23 mouse cellular contexts compared by ENCODE assay signal in genomic region chr1:157022456-157023435, GRCm38 (mm10).
DNase-seq lines count a peak whose midpoint lies in the region; ATAC-seq and TF ChIP-seq lines count a peak whose summit lies in the region.
"Had no signal": no experiment of that assay in that cellular context is flagged by ENCODE, and none has a peak within 500 bp of the region (broad histone marks: within the 10 kb centered on the region; RNA-seq: fewer than 3 reads in every experiment).

No protein-coding gene starts in this region.

- H3K4me3 ChIP-seq in forebrain, embryonic 16.5 days (replicated peaks; ENCODE audit: low read length) = no peak overlapping the region
- no peak overlapping the region for H3K4me3 ChIP-seq in forebrain, embryonic 15.5 days
- no peak overlapping the region for H3K4me3 ChIP-seq in neural tube, embryonic 11.5 days (ENCODE audit: low read depth, low read length)
- no peak overlapping the region for H3K4me3 ChIP-seq in intestine, postnatal 0 days (ENCODE audit: low read depth, low read length)
- H3K4me3 ChIP-seq: embryonic facial prominence, embryonic 15.5 days; heart, adult 2 months; left cerebral cortex, adult 2 months; megakaryocyte, embryonic 14.5 days; neural tube, embryonic 13.5 days had no signal

- 70% methylated on average over 12 of the region's 12 CpGs for WGBS in forebrain, embryonic 16.5 days
- WGBS in forebrain, embryonic 15.5 days = 75% methylated on average over 12 of the region's 12 CpGs
- WGBS in neural tube, embryonic 11.5 days = 55% methylated on average over 12 of the region's 12 CpGs
- WGBS in intestine, postnatal 0 days = 83% methylated on average over 12 of the region's 12 CpGs

- H3K9ac ChIP-seq in forebrain, embryonic 16.5 days (replicated peaks; ENCODE audit: low read depth, low read length) = no peak overlapping the region
- no peak overlapping the region for H3K9ac ChIP-seq in forebrain, embryonic 15.5 days (replicated peaks)
- H3K9ac ChIP-seq in neural tube, embryonic 11.5 days (ENCODE audit: low read length) = no peak overlapping the region
- no peak overlapping the region for H3K9ac ChIP-seq in intestine, postnatal 0 days (ENCODE audit: low read depth, low read length)
- H3K9ac ChIP-seq: embryonic facial prominence, embryonic 15.5 days; neural tube, embryonic 13.5 days had no signal

- ATAC-seq in forebrain, embryonic 16.5 days = no peak
- ATAC-seq in forebrain, embryonic 15.5 days (replicated peaks) = no peak
- ATAC-seq in neural tube, embryonic 11.5 days (ENCODE audit: insufficient read depth, low FRiP score, low TSS enrichment) = peak; percentile 72
- no peak for ATAC-seq in intestine, postnatal 0 days
- ATAC-seq: hindbrain, postnatal 0 days had no signal

- no peaks in the 10 kb centered on the region for H3K27me3 ChIP-seq in forebrain, embryonic 16.5 days (replicated peaks; ENCODE audit: control insufficient read depth, insufficient read depth, low read length)
- H3K27me3 ChIP-seq in forebrain, embryonic 15.5 days = no peaks in the 10 kb centered on the region
- no peaks in the 10 kb centered on the region for H3K27me3 ChIP-seq in neural tube, embryonic 11.5 days (ENCODE audit: control insufficient read depth, insufficient read depth, low read length)
- H3K27me3 ChIP-seq in intestine, postnatal 0 days (replicated peaks; ENCODE audit: control insufficient read depth, insufficient read depth, low read length) = no peaks in the 10 kb centered on the region
- H3K27me3 ChIP-seq: embryonic facial prominence, embryonic 15.5 days; megakaryocyte, embryonic 14.5 days; neural tube, embryonic 13.5 days had no signal

- no peak overlapping the region for H3K4me2 ChIP-seq in forebrain, embryonic 16.5 days (ENCODE audit: low read length)
- H3K4me2 ChIP-seq in forebrain, embryonic 15.5 days (replicated peaks) = no peak overlapping the region
- no peak overlapping the region for H3K4me2 ChIP-seq in neural tube, embryonic 11.5 days (ENCODE audit: low read depth)
- no peak overlapping the region for H3K4me2 ChIP-seq in intestine, postnatal 0 days (replicated peaks; ENCODE audit: low read depth)
- H3K4me2 ChIP-seq: embryonic facial prominence, embryonic 15.5 days; neural tube, embryonic 13.5 days had no signal

- peak overlapping the region; percentile 10; the same call in 1 of the 2 replicates for H3K27ac ChIP-seq in forebrain, embryonic 16.5 days (ENCODE audit: low read length)
- H3K27ac ChIP-seq in forebrain, embryonic 15.5 days (replicated peaks) = no peak overlapping the region
- H3K27ac ChIP-seq in neural tube, embryonic 11.5 days (ENCODE audit: low read depth, low read length) = peak overlapping the region; percentile 60
- no peak overlapping the region for H3K27ac ChIP-seq in intestine, postnatal 0 days (ENCODE audit: low read depth, low read length)
- H3K27ac ChIP-seq: embryonic facial prominence, embryonic 15.5 days; heart, adult 2 months; hindbrain, postnatal 0 days; left cerebral cortex, adult 2 months; neural tube, embryonic 13.5 days had no signal

- no peaks in the 10 kb centered on the region for H3K36me3 ChIP-seq in forebrain, embryonic 16.5 days (ENCODE audit: control insufficient read depth, insufficient read depth)
- H3K36me3 ChIP-seq in forebrain, embryonic 15.5 days = no peaks in the 10 kb centered on the region
- H3K36me3 ChIP-seq in neural tube, embryonic 11.5 days (ENCODE audit: control insufficient read depth, insufficient read depth, low read length) = no peaks in the 10 kb centered on the region
- no peaks in the 10 kb centered on the region for H3K36me3 ChIP-seq in intestine, postnatal 0 days (ENCODE audit: control insufficient read depth, insufficient read depth)
- H3K36me3 ChIP-seq: embryonic facial prominence, embryonic 15.5 days; neural tube, embryonic 13.5 days had no signal

- no peaks in the 10 kb centered on the region for H3K9me3 ChIP-seq in forebrain, embryonic 16.5 days (ENCODE audit: control insufficient read depth, low read length)
- no peaks in the 10 kb centered on the region for H3K9me3 ChIP-seq in forebrain, embryonic 15.5 days
- H3K9me3 ChIP-seq in neural tube, embryonic 11.5 days (ENCODE audit: control insufficient read depth, low read length) = no peaks in the 10 kb centered on the region
- no peaks in the 10 kb centered on the region for H3K9me3 ChIP-seq in intestine, postnatal 0 days (ENCODE audit: control insufficient read depth)
- H3K9me3 ChIP-seq: embryonic facial prominence, embryonic 15.5 days; megakaryocyte, embryonic 14.5 days; neural tube, embryonic 13.5 days had no signal

- peak; percentile 42 for DNase-seq in neural tube, embryonic 11.5 days (ENCODE audit: low spot score)
- no peak for DNase-seq in neural tube, embryonic 10.5 days (ENCODE audit: extremely low spot score, low spot score)
- peak; percentile 74 for DNase-seq in A20 (ENCODE audit: low read depth, low spot score)
- DNase-seq in embryo, embryonic 10.5 days (ENCODE audit: low spot score) = peak; percentile 64
- DNase-seq in ovary, adult 18-20 months (ENCODE audit: low spot score) = no peak
- DNase-seq: B cell, adult 2 months; cerebellum, adult 9-10 months; gastrocnemius, postnatal 14 days; heart, adult 2 months; heart, postnatal 4 days; kidney, adult 11 months; kidney, postnatal 14 days; left cerebral cortex, postnatal 4 days; lung, adult 2 months; thymus, adult 2 months had no signal

- TF ChIP-seq CTCF in intestine, postnatal 0 days (IDR thresholded peaks at IDR 0.05; ENCODE audit: low read depth) = no peak

- no peaks in the 10 kb centered on the region for H3K4me1 ChIP-seq in forebrain, embryonic 16.5 days (replicated peaks; ENCODE audit: control insufficient read depth, insufficient read depth, low read length)
- no peaks in the 10 kb centered on the region for H3K4me1 ChIP-seq in forebrain, embryonic 15.5 days
- no peaks in the 10 kb centered on the region for H3K4me1 ChIP-seq in neural tube, embryonic 11.5 days (ENCODE audit: control insufficient read depth, insufficient read depth, low read length)
- no peaks in the 10 kb centered on the region for H3K4me1 ChIP-seq in intestine, postnatal 0 days (replicated peaks; ENCODE audit: control insufficient read depth, insufficient read depth, low read length)
- H3K4me1 ChIP-seq: embryonic facial prominence, embryonic 15.5 days had no signal

Comparison
In these comparisons a context has a peak if more than half of its experiments do, and no peak if none do; other contexts are left out.
1. H3K27ac ChIP-seq: peak in forebrain, embryonic 16.5 days (single experiment) and neural tube, embryonic 11.5 days (single experiment); none in forebrain, embryonic 15.5 days (single experiment) and intestine, postnatal 0 days (single experiment).
2. DNase-seq: peak in neural tube, embryonic 11.5 days (single experiment), A20 (single experiment) and embryo, embryonic 10.5 days (single experiment); none in neural tube, embryonic 10.5 days (single experiment) and ovary, adult 18-20 months (single experiment).